8 mouse cellular contexts compared by ENCODE assay signal in genomic region chr3:79287108-79287576, GRCm38 (mm10). TPM values are rescaled to one million over a fixed set of nuclear protein-coding genes. Genes with fewer than 3 reads are reported as not detected.
DNase-seq lines count a peak whose midpoint lies in the region; TF ChIP-seq lines count a peak whose summit lies in the region.

No protein-coding gene starts in this region.

- peak; percentile 90 for TF ChIP-seq POLR2A in cortical plate, adult 2 months (IDR thresholded peaks at IDR 0.05; ENCODE audit: extremely low read depth, insufficient read depth, low read length)

- no peaks in the 10 kb centered on the region for H3K36me3 ChIP-seq in macrophage (ENCODE audit: inconsistent target)

- peaks cover 42% of the 10 kb centered on the region for H3K79me2 ChIP-seq in macrophage (ENCODE audit: inconsistent target)

- intact Hi-C loops in left cerebral cortex, adult 2 months (cut with DNase I), result loop anchor here (1.0 to 5.0 kb wide), 5 partner anchors 35 to 305 kb away; partner anchors contain the start of genes Fnip2 and Ppid

- DNase-seq in adipocyte (ENCODE audit: low spot score), result peak; percentile 89
- DNase-seq in gastrocnemius, adult 8-10 months (ENCODE audit: low spot score in 2 of 2), result peak; percentile 87 to 92
- DNase-seq in hindlimb bud, embryonic 11.5 days (ENCODE audit: extremely low spot score, low read depth, low spot score), result peak; percentile 52
- DNase-seq in left cerebral cortex, adult 2 months (ENCODE audit: extremely low spot score in 1 of 2, low spot score in 2 of 2), result peak; percentile 95 to 97
- DNase-seq in retina, postnatal 7 days (ENCODE audit: low read depth, low spot score), result peak; percentile 77
- peak; percentile 94 for DNase-seq in urinary bladder, adult 2 months (ENCODE audit: low spot score)

- H3K27ac ChIP-seq in cortical plate, adult 2 months (ENCODE audit: insufficient read depth, low read length), result peak overlapping the region; percentile 98
- H3K27ac ChIP-seq in left cerebral cortex, adult 2 months, result peak overlapping the region; percentile 98
- H3K27ac ChIP-seq in macrophage, result peak overlapping the region; percentile 79

- peak overlapping the region; percentile 94 for H3K4me3 ChIP-seq in cortical plate, adult 2 months (ENCODE audit: insufficient read depth, low read length)
- peak overlapping the region; percentile 88 for H3K4me3 ChIP-seq in left cerebral cortex, adult 2 months
- H3K4me3 ChIP-seq in macrophage (ENCODE audit: inconsistent target), result peak overlapping the region; percentile 71

- peaks cover 8% of the 10 kb centered on the region; the same call in 1 of the 2 replicates for H3K4me1 ChIP-seq in cortical plate, adult 2 months (ENCODE audit: control insufficient read depth, insufficient read depth, low read length)

- under 1% methylated on average over 47 of the region's 60 CpGs for WGBS in macrophage (ENCODE audit: missing documents)

- no peak for TF ChIP-seq CTCF in cortical plate, adult 2 months (IDR thresholded peaks at IDR 0.05; ENCODE audit: extremely low read depth, insufficient read depth, low read length)
- no peak for TF ChIP-seq CTCF in left cerebral cortex, adult 2 months (IDR thresholded peaks at IDR 0.05)

RNA-seq across cellular contexts. Expression of gene Rapgef2, which starts 0.8 kb away (rescaled TPM):
- polyA plus RNA-seq in cortical plate, adult 2 months (2012; rRNA removed), result 45.3 and 50.9 TPM in 2 replicates
- 10 to 100 TPM; 12.7 to 14.4 (median 13.4) TPM for total RNA-seq in gastrocnemius, adult 8-10 months (2022)
- total RNA-seq in left cerebral cortex, adult 2 months (2021), result 100 to 1,000 TPM; 122 to 130 TPM
- total RNA-seq in macrophage (2018; cell fraction: chromatin; rRNA removed), result 1,000 to 10,000 TPM in 1 of 26 experiments, 100 to 1,000 TPM in 22, 10 to 100 TPM in 3; 68.8 to 1,213 (median 421) TPM
- 100 to 1,000 TPM in 5 of 26 experiments, 10 to 100 TPM in 21; 17.9 to 189 (median 66.3) TPM for total RNA-seq in macrophage (2018; cell fraction: cytosol; rRNA removed)
- 100 to 1,000 TPM in 22 of 26 experiments, 10 to 100 TPM in 4; 47.9 to 565 (median 303) TPM for total RNA-seq in macrophage (2018; cell fraction: nucleus; rRNA removed)
- 9.0 to 16.6 TPM (median 10.6 TPM) in 3 replicates for polyA plus RNA-seq in macrophage (2018)
- 10.9 and 11.2 TPM in 2 replicates for polyA plus RNA-seq in urinary bladder, adult 2 months (2012; rRNA removed)

RNA-seq across cellular contexts. Expression of gene Gm17359, which starts 49.3 kb away (rescaled TPM):
- polyA plus RNA-seq in cortical plate, adult 2 months (2012; rRNA removed), result not detected in 2 replicates
- not detected for total RNA-seq in gastrocnemius, adult 8-10 months (2022)
- total RNA-seq in left cerebral cortex, adult 2 months (2021), result not detected
- total RNA-seq in macrophage (2018; cell fraction: chromatin; rRNA removed), result not detected
- not detected for total RNA-seq in macrophage (2018; cell fraction: cytosol; rRNA removed)
- total RNA-seq in macrophage (2018; cell fraction: nucleus; rRNA removed), result not detected
- not detected in 3 replicates for polyA plus RNA-seq in macrophage (2018)
- polyA plus RNA-seq in urinary bladder, adult 2 months (2012; rRNA removed), result not detected in 2 replicates

Comparison
In these comparisons a context has a peak if more than half of its experiments do, and no peak if none do; other contexts are left out.
1. Peak in every context shown above with its lines: DNase-seq, H3K4me3 ChIP-seq and H3K27ac ChIP-seq.